Mouse (Mus musculus) right cerebral cortex, postnatal 36 days (tissue): Measurements from ENCODE around the gene Gmpr2.

Experiments
- DNase-seq, 2 experiments: peaks; one replicate each; pipeline ENCODE4 v3.0.0; 2022; ENCODE audit warnings: low spot score in 2 of 2, mixed read lengths in 1 of 2

Gmpr2 gene

GRCm38 (mm10) chr14:55681160-55682117 lies 9.7 kb downstream of the Gmpr2 start, which contains the start of gene Tinf2:
Tinf2 (minus strand) TSS chr14:55681820.
- DNase-seq: peak; percentile 94 to 97

- no peak for DNase-seq
Observed at GRCm38 (mm10) chr14:55682118-55682493, 10.4 kb downstream of the Gmpr2 start.

- DNase-seq: no peak
Observed at GRCm38 (mm10) chr14:55689433-55689832, 17.7 kb downstream of the Gmpr2 start.

- no peak for DNase-seq
Observed at GRCm38 (mm10) chr14:55697226-55697625, 25.5 kb downstream of the Gmpr2 start.

- no peak for DNase-seq
Observed at GRCm38 (mm10) chr14:55701131-55701530, 29.4 kb downstream of the Gmpr2 start.

GRCm38 (mm10) chr14:55702761-55703160 lies 31.0 kb downstream of the Gmpr2 start:
- DNase-seq: no peak

- DNase-seq: no peak
Observed at GRCm38 (mm10) chr14:55706051-55706600, 34.4 kb downstream of the Gmpr2 start.

- DNase-seq: no peak
Observed at GRCm38 (mm10) chr14:55707397-55707796, 35.7 kb downstream of the Gmpr2 start.

GRCm38 (mm10) chr14:55709509-55709908 lies 37.8 kb downstream of the Gmpr2 start:
- no peak for DNase-seq

- DNase-seq: no peak
Observed at GRCm38 (mm10) chr14:55711786-55712185, 40.0 kb downstream of the Gmpr2 start.

- no peak for DNase-seq
Observed at GRCm38 (mm10) chr14:55713007-55713728, 41.4 kb downstream of the Gmpr2 start.

- DNase-seq: no peak
Observed at GRCm38 (mm10) chr14:55713729-55714122, 42.0 kb downstream of the Gmpr2 start, which contains the start of gene Tgm1. Tgm1 (minus strand) TSS chr14:55713926.

GRCm38 (mm10) chr14:55714893-55715292 lies 43.2 kb downstream of the Gmpr2 start:
- no peak for DNase-seq

GRCm38 (mm10) chr14:55716271-55716670 lies 44.5 kb downstream of the Gmpr2 start:
- no peak for DNase-seq

- DNase-seq: no peak
Observed at GRCm38 (mm10) chr14:55716884-55717283, 45.1 kb downstream of the Gmpr2 start.

- no peak for DNase-seq
Observed at GRCm38 (mm10) chr14:55719737-55720136, 48.0 kb downstream of the Gmpr2 start.

GRCm38 (mm10) chr14:55720666-55721065 lies 48.9 kb downstream of the Gmpr2 start:
- DNase-seq: no peak

GRCm38 (mm10) chr14:55721076-55721475 lies 49.3 kb downstream of the Gmpr2 start:
- DNase-seq: no peak

- peak; percentile 90 to 93 for DNase-seq
Observed at GRCm38 (mm10) chr14:55721700-55722437, 50.1 kb downstream of the Gmpr2 start, which contains the start of gene Rabggta. Rabggta (minus strand) TSS chr14:55722263.

GRCm38 (mm10) chr14:55722438-55722945 lies 50.8 kb downstream of the Gmpr2 start:
- DNase-seq: no peak

GRCm38 (mm10) chr14:55723433-55723832 lies 51.7 kb downstream of the Gmpr2 start:
- DNase-seq: no peak
